Mouse (Mus musculus) embryo, embryonic 11.5 days (tissue): ENCODE data around the gene Ankrd11.

Experiments used
- DNase-seq: peaks from one replicate; pipeline ENCODE4 v3.0.0-alpha.2; 2012; ENCODE audit warnings: low read depth, low spot score

The Ankrd11 gene

DNA sequence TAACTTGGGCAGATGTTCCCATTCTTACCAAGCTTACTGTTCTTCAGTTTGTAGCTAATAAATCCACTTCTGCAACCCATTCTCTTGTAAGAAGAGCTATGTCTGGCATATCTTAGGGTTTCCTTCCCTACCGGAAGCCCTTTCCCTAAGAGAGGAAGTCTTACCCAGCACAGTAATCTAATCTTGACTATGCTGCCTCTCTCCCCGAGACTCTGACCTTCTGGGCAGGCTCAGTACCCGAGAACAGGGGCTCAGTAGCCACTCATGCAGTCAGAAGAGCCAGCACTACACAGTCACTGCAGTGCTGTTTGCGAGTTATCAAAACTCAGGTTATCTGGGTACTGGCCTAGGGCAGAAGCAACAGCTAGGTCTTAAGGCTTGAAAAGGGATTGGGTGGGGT lies 144.1 kb downstream of the Ankrd11 start:
- DNase-seq, result no peak

- DNase-seq, result no peak
These were observed 144.9 kb downstream of the Ankrd11 start for GRCm38 (mm10) chr8:122897200-122897599.

DNA sequence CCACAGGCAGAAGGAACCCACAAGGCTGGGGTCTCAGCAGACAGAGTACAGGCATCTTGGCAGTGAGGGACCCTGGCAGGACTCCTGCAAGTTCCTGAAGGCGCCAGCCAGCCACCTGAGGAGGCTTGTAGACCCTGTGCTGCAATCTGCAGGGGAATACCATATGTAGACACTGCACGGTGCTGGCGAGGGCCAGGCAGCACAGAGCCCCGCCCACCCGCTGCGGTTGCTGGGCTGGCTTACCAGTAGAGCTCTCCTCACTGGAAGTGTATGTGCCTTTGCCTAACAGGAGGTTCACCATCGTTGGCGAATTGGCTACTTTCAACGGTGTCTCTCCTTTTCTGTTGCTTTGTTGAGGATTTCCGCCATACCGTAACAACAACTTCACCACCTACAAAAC lies 145.8 kb downstream of the Ankrd11 start:
- no peak for DNase-seq

DNA sequence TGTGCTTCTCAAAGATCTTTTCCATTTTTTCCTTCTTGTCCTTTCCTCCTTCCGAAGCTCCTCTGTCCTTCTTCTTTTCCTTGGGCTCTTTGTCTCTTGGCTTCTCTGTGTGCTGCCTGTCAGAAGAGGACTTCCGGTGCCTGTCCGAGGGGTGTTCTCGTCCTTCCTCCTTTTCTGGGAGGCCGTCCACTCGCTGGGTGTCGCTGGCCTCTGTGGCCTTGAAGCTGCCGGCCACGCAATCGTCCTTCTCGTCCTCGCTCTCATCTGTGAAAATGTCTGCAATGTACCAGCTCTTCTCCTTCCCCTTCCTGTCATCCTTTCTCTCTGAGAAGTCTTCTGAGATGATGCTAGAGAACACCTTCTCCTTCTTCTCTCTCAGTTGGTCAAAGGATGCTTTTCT lies 148.6 kb downstream of the Ankrd11 start:
- DNase-seq, result no peak

- no peak for DNase-seq
These were observed 150.6 kb downstream of the Ankrd11 start for GRCm38 (mm10) chr8:122891440-122891839.

- no peak for DNase-seq
These were observed 158.4 kb downstream of the Ankrd11 start for GRCm38 (mm10) chr8:122883671-122884070.

- DNase-seq, result no peak
These were observed 161.8 kb downstream of the Ankrd11 start for GRCm38 (mm10) chr8:122880302-122880701.

DNA sequence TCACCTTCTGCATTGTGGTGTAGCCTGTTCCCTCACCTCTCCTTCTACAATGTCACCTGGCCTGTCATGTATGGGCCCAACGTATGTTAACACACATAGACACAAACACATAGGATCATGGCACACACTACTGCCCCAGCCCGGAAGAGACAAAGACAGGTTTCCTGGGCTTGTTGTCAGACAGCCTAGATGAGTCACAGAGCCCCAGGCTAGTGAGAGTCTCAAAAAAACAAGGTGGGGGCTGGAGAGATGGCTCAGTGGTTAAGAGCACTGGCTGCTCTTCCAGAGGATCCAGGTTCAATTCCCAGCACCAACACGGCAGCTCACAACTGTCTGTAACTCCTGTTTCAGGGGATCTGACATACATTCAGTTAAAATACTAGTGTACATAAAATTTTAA lies 163.8 kb downstream of the Ankrd11 start:
- DNase-seq, result no peak

- DNase-seq, result peak; percentile 23
These were observed 166.9 kb downstream of the Ankrd11 start for GRCm38 (mm10) chr8:122875186-122875585.

GRCm38 (mm10) chr8:122873171-122873570 lies 168.9 kb downstream of the Ankrd11 start:
- no peak for DNase-seq

DNA sequence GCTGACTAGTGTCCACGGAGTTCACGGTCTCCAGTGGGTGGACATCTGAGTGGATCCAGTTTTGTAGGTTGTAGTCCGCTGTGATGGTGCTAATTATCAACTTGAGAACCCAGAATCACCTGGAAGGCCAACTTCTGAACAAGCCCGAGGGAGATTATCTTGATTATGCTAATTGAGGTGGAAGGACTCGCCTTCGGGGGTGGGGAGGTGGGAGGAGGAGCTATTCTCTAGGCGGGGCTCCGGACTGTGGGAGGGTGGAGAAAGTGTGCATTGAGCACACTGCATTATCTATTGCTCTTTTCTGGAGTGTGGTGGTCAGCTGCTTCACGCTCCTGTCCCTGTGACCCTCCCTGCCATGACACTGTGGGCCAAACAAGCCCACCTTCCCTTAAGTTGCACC lies 170.4 kb downstream of the Ankrd11 start:
- DNase-seq, result no peak

GRCm38 (mm10) chr8:122870377-122870863 lies 171.7 kb downstream of the Ankrd11 start:
- DNase-seq, result no peak

DNA sequence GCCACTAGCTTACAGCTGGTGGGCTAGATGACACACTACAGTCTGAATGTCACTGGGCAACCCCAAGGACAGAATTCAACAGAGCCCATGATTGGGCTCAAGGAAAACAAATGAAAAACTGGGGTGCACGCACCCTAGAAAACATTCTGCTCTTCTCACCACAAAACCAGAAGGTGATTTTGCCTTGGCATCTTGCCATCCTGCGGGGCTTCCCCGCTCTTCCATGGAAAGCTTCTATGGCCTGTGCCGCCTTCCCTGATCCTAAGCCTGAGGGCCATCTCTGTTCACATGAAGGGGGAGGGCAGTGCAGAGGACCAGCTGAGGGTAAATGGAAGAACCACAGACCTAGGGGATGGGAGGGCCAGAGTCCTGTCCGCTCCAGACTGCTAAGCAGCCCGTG lies 174.1 kb downstream of the Ankrd11 start:
- no peak for DNase-seq

- no peak for DNase-seq
These were observed 175.8 kb downstream of the Ankrd11 start for GRCm38 (mm10) chr8:122866231-122866630.

GRCm38 (mm10) chr8:122865441-122865840 lies 176.6 kb downstream of the Ankrd11 start:
- DNase-seq, result no peak

- DNase-seq, result no peak
These were observed 177.4 kb downstream of the Ankrd11 start for GRCm38 (mm10) chr8:122864719-122865129.

GRCm38 (mm10) chr8:122859843-122860242 lies 182.2 kb downstream of the Ankrd11 start:
- DNase-seq, result no peak

- no peak for DNase-seq
These were observed 185.8 kb downstream of the Ankrd11 start for GRCm38 (mm10) chr8:122856288-122856687.

DNA sequence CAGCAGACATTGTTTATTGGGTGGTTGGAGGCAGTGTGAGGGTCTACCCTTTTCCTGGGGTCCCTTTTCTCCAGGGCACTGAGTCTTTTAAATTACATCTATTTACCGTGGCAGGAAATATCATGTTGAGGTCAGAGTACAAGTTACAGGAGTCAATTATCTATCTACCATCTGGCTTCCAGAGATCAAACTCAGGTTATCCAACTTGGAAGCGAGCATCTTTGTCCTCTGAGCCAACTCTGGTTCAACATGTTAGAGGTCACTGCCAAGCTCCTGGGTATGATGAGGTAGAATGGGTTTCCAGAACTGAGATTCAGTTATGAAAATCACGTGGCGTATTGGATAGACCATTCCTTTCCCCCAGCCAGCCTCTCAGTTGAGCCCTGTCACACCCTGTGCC lies 187.0 kb downstream of the Ankrd11 start:
- no peak for DNase-seq

DNA sequence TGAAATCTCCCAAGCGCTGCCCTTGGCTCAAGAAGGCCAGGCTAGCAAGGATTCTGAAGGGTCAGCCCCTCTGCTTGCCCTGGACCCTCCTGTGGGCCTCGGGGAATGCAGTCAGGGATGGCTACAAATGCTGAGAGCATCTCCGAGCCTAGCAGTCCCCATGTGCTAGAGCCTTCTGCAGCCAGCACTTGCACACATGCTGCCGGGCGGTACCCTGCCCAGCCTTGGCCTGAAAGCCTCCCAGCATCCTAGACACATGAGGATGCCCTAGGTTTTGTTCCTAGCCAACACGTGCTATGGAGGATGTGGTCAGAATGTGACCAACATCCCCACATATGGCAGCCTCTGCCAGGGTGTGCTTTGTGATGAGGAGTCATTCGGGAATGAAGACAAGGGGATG lies 187.7 kb downstream of the Ankrd11 start:
- no peak for DNase-seq

GRCm38 (mm10) chr8:122853340-122853771 lies 188.7 kb downstream of the Ankrd11 start:
- DNase-seq, result no peak

- DNase-seq, result no peak
These were observed 189.6 kb downstream of the Ankrd11 start for GRCm38 (mm10) chr8:122852546-122852905.

- DNase-seq, result no peak
These were observed 190.2 kb downstream of the Ankrd11 start for GRCm38 (mm10) chr8:122851692-122852545.
